Mouse (Mus musculus) intestine, postnatal 0 days (tissue): ENCODE measurements at regions not wholly inside any gene's neighbourhood (a gene's known extent, or its start where the extent isn't known, plus 50 kb on each side); places are given as distances from the start of the nearest gene placed in this dataset.

Experiments
- ATAC-seq: fragments of 200-750 bp; cut with Nextera tagmentation; 2 replicates; pipeline ENCODE4 v1.8.0; 2017; ENCODE audit warnings: mild to moderate bottlenecking, moderate TSS enrichment, moderate library complexity
- H3K27ac ChIP-seq: fragments of 300-500 bp; sonication (generic); 2 replicates; pipeline ENCODE4 v1.5.1; 2014; ENCODE audit warnings: mild to moderate bottlenecking, low read depth, low read length, moderate library complexity
- H3K27me3 ChIP-seq: fragments of 300-500 bp; sonication (generic); replicated peaks from 2 replicates; pipeline ENCODE4 v1.6.1; 2014; ENCODE audit warnings: low read length, mixed read lengths; ENCODE audit not compliant: control insufficient read depth, insufficient read depth
- H3K36me3 ChIP-seq: fragments of 300-500 bp; sonication (generic); 2 replicates; pipeline ENCODE4 v1.6.1; 2014; ENCODE audit warnings: mild to moderate bottlenecking, moderate library complexity; ENCODE audit not compliant: control insufficient read depth, insufficient read depth
- H3K4me1 ChIP-seq: fragments of 300-500 bp; sonication (generic); replicated peaks from 2 replicates; pipeline ENCODE4 v1.6.1; 2014; ENCODE audit warnings: antibody characterized with exemption, low read length, mixed read lengths; ENCODE audit not compliant: control insufficient read depth, insufficient read depth
- H3K4me2 ChIP-seq: fragments of 300-500 bp; sonication (generic); replicated peaks from 2 replicates; pipeline ENCODE4 v1.6.1; 2014; ENCODE audit warnings: low read depth, mild to moderate bottlenecking, moderate library complexity
- H3K4me3 ChIP-seq: fragments of 300-500 bp; sonication (generic); 2 replicates; pipeline ENCODE4 v1.5.1; 2014; ENCODE audit warnings: low read depth, low read length
- H3K9ac ChIP-seq: fragments of 300-500 bp; sonication (generic); 2 replicates; pipeline ENCODE4 v1.6.1; 2014; ENCODE audit warnings: mild to moderate bottlenecking, low read depth, low read length
- H3K9me3 ChIP-seq: fragments of 300-500 bp; sonication (generic); 2 replicates; pipeline ENCODE4 v1.6.1; 2016; ENCODE audit warnings: mixed run types; ENCODE audit not compliant: control insufficient read depth
- CTCF ChIP-seq: sonication (generic); IDR thresholded peaks from 2 replicates; pipeline ENCODE4 v1.5.1; 2016; ENCODE audit warnings: low read depth, mild to moderate bottlenecking, control low read depth, antibody characterized with exemption, moderate library complexity
- WGBS: fragments of 180-500 bp; shearing (Covaris S2); extraction: QIAGEN DNeasy Blood & Tissue Kit; methylation state at CpG from one replicate; pipeline ENCODE4 v1.1.7; 2014; 5-methylcytosine and 5-hydroxymethylcytosine counted together

DNA sequence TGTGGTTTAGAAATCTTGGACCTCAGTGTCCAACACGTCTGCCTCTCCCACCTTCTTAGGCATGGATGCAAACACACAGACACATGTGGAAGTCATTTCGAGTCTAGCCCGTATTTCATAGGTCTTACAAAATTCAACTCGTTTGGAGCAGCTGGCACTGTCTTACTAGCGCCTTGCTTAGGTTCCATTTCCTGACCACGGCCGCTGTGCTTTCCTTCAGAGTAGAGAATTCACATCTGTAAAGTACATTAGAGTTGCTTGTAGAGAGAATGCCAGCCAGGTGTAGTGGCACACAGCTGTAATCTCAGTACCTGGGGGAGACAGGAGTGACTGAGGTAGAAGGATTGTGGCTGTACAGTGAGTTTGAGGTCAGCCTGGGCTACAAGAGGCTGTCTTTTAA lies 346.6 kb downstream of the Zfp706 start:
- no peak for ATAC-seq
- no peak overlapping the region for H3K9ac ChIP-seq
- no peaks in the 10 kb centered on the region for H3K36me3 ChIP-seq
- TF ChIP-seq CTCF = no peak
- H3K9me3 ChIP-seq = no peaks in the 10 kb centered on the region
- WGBS = 77% methylated on average over 7 of the region's 7 CpGs
- no peak overlapping the region for H3K27ac ChIP-seq
- no peak overlapping the region for H3K4me2 ChIP-seq
- no peak overlapping the region for H3K4me3 ChIP-seq
- no peaks in the 10 kb centered on the region for H3K4me1 ChIP-seq
- no peaks in the 10 kb centered on the region for H3K27me3 ChIP-seq
